9 mouse cellular contexts compared by ENCODE assay signal in the genomic region with DNA sequence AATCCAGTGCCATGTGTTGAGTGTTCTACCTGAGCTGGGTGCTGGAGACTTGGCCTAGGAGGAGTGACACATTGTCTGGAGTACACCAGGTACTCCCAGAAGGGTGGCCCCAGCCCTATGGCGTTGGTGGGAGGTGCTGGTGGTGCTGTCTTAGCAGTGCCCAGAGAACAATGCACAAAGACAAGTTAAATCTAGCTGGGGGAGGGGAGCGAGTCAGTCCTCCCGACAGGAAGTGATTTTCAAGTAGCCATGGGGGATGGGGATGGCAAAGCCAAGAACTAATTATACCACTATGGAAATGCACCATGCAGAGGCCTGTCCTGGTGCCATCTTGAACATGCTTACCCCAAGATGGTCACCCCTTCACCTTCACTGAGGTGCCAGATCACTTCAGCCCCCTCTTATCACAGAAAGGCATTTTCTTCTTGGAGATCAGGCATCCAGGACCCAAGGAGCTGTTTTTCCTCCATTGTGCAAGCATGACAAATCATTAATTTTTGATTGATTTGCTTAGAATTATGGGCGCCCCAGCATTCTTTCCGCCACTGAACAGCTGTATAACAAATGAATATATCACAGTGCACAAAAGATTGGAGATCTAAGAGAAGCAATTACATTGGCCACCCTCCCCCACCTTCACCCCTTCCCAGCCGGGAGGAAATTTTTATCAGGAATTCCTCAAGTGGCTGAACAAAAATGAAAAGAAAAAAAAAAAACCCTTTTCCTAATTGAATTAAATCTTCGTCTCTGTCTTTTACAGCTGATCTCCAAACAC.
DNase-seq lines count a peak whose midpoint lies in the region; ATAC-seq and TF ChIP-seq lines count a peak whose summit lies in the region.
"Had no signal": no experiment of that assay in that cellular context is flagged by ENCODE, and none has a peak within 500 bp of the region (broad histone marks: within the 10 kb centered on the region; RNA-seq: fewer than 3 reads in every experiment).

No protein-coding gene starts in this region.

- H3K36me3 ChIP-seq in heart, embryonic 11.5 days (ENCODE audit: control insufficient read depth, insufficient read depth, low read length), result no peaks in the 10 kb centered on the region
- H3K36me3 ChIP-seq in hindbrain, postnatal 0 days (ENCODE audit: insufficient read depth, low read length), result no peaks in the 10 kb centered on the region
- H3K36me3 ChIP-seq in midbrain, postnatal 0 days (ENCODE audit: insufficient read depth, low read length), result no peaks in the 10 kb centered on the region

- intact Hi-C loops in heart, postnatal 14 days (cut with DNase I), result no loop called here
- intact Hi-C loops in left cerebral cortex, adult 2 months (cut with DNase I), result no loop called here
- intact Hi-C loops in left cerebral cortex, postnatal 25 days (cut with DNase I), result no loop called here

- no peak overlapping the region for H3K4me2 ChIP-seq in heart, embryonic 11.5 days
- no peak overlapping the region for H3K4me2 ChIP-seq in hindbrain, postnatal 0 days (ENCODE audit: low read depth, low read length)
- H3K4me2 ChIP-seq in midbrain, postnatal 0 days (ENCODE audit: low read depth, low read length, poor library complexity, severe bottlenecking), result no peak overlapping the region

- H3K9ac ChIP-seq in heart, embryonic 11.5 days (ENCODE audit: low read depth, low read length), result no peak overlapping the region
- H3K9ac ChIP-seq in hindbrain, postnatal 0 days (replicated peaks; ENCODE audit: low read length), result no peak overlapping the region
- H3K9ac ChIP-seq in midbrain, postnatal 0 days (replicated peaks; ENCODE audit: low read length, poor library complexity, severe bottlenecking), result no peak overlapping the region

- H3K4me1 ChIP-seq in heart, embryonic 11.5 days (ENCODE audit: control insufficient read depth, insufficient read depth, low read length), result peaks cover 12% of the 10 kb centered on the region
- no peaks in the 10 kb centered on the region; the same call in 1 of the 2 replicates for H3K4me1 ChIP-seq in hindbrain, postnatal 0 days (ENCODE audit: insufficient read depth, low read length)
- peaks cover 8% of the 10 kb centered on the region; the same call in 1 of the 2 replicates for H3K4me1 ChIP-seq in midbrain, postnatal 0 days (ENCODE audit: insufficient read depth, low read length)

- peak overlapping the region; percentile 29; the same call in 1 of the 2 replicates for H3K27ac ChIP-seq in heart, embryonic 11.5 days (ENCODE audit: low read depth, low read length)
- peak overlapping the region; percentile 0; the same call in 1 of the 2 replicates for H3K27ac ChIP-seq in hindbrain, postnatal 0 days
- H3K27ac ChIP-seq in midbrain, postnatal 0 days (ENCODE audit: low read depth, low read length), result peak overlapping the region; percentile 38; the same call in 1 of the 2 replicates
- H3K27ac ChIP-seq in left cerebral cortex, adult 2 months, result no peak overlapping the region

- no peaks in the 10 kb centered on the region for H3K27me3 ChIP-seq in heart, embryonic 11.5 days (ENCODE audit: control insufficient read depth, insufficient read depth, low read length)
- H3K27me3 ChIP-seq in hindbrain, postnatal 0 days (ENCODE audit: insufficient read depth, low read length), result no peaks in the 10 kb centered on the region
- H3K27me3 ChIP-seq in midbrain, postnatal 0 days (ENCODE audit: insufficient read depth, low read length), result no peaks in the 10 kb centered on the region

- no peak for ATAC-seq in heart, embryonic 11.5 days (replicated peaks; ENCODE audit: insufficient number of reproducible peaks, low FRiP score, low TSS enrichment)
- ATAC-seq in hindbrain, postnatal 0 days, result peak; percentile 55
- no peak for ATAC-seq in midbrain, postnatal 0 days (ENCODE audit: low FRiP score)
- ATAC-seq in frontal cortex, adult (ENCODE audit: low TSS enrichment), result no peak

- no peaks in the 10 kb centered on the region for H3K9me3 ChIP-seq in heart, embryonic 11.5 days (replicated peaks; ENCODE audit: control insufficient read depth, low read length)
- no peaks in the 10 kb centered on the region for H3K9me3 ChIP-seq in hindbrain, postnatal 0 days (ENCODE audit: low read length)
- H3K9me3 ChIP-seq in midbrain, postnatal 0 days (ENCODE audit: low read length), result no peaks in the 10 kb centered on the region

- no peak for DNase-seq in heart, postnatal 14 days
- DNase-seq in embryo, embryonic 11 days, result peak; percentile 77
- DNase-seq in hindbrain, postnatal 0 days (ENCODE audit: low spot score), result peak; percentile 34
- DNase-seq in midbrain, postnatal 0 days (ENCODE audit: low spot score), result no peak
- no peak for DNase-seq in left cerebral cortex, adult 2 months (ENCODE audit: extremely low spot score in 1 of 2, low spot score in 2 of 2)
- DNase-seq in left cerebral cortex, postnatal 25 days (ENCODE audit: low spot score in 2 of 2), result no peak
- DNase-seq: left cerebral cortex, postnatal 4 days had no signal

- WGBS in heart, embryonic 11.5 days (ENCODE audit: insufficient replicate concordance), result 42% methylated on average over 7 of the region's 7 CpGs
- 28% methylated on average over 7 of the region's 7 CpGs for WGBS in hindbrain, postnatal 0 days
- WGBS in midbrain, postnatal 0 days, result 24% methylated on average over 7 of the region's 7 CpGs

- no peak for TF ChIP-seq CTCF in hindbrain, postnatal 0 days (IDR thresholded peaks at IDR 0.05; ENCODE audit: low read depth)
- TF ChIP-seq CTCF in midbrain, postnatal 0 days (IDR thresholded peaks at IDR 0.05), result no peak
- TF ChIP-seq CTCF in left cerebral cortex, adult 2 months (IDR thresholded peaks at IDR 0.05), result no peak

- H3K4me3 ChIP-seq in heart, embryonic 11.5 days (ENCODE audit: low read depth, low read length), result no peak overlapping the region
- no peak overlapping the region for H3K4me3 ChIP-seq in hindbrain, postnatal 0 days (ENCODE audit: low read length)
- H3K4me3 ChIP-seq in midbrain, postnatal 0 days (ENCODE audit: low read depth, low read length), result no peak overlapping the region
- H3K4me3 ChIP-seq in left cerebral cortex, adult 2 months, result no peak overlapping the region

Comparison
In these comparisons a context has a peak if more than half of its experiments do, and no peak if none do; other contexts are left out.
1. DNase-seq: peak in embryo, embryonic 11 days (single experiment) and hindbrain, postnatal 0 days (single experiment); none in heart, postnatal 14 days (0 of 2), midbrain, postnatal 0 days (single experiment), left cerebral cortex, adult 2 months (0 of 2) and left cerebral cortex, postnatal 25 days (0 of 2).